Mouse (Mus musculus): Measurements from ENCODE around the gene Myh3. TPM values are rescaled to one million over a fixed set of nuclear protein-coding genes. Genes with fewer than 3 reads are reported as not detected.
A peak's percentile ranks its signal among the peaks of the same experiment; 100 is the strongest.

Myh3 gene
- polyA plus RNA-seq, 1 experiment = 1.4 TPM

DNA sequence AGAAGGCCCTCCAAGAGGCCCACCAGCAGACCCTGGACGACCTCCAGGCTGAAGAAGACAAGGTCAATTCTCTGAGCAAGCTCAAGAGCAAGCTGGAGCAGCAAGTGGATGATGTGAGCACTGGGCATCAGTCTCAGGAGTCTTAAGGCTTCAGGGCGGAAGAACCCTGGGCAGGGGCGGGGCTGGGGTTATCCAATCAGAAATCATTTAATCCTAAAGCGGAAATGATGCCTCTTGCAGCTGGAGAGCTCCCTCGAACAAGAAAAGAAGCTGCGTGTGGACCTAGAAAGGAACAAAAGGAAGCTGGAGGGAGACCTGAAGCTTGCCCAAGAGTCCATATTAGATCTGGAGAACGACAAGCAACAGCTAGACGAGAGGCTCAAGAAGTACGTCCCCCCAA is 15.1 kb downstream of the Myh3 start:
- TF ChIP-seq POLR2A (IDR thresholded peaks at IDR 0.05; ENCODE audit: borderline replicate concordance, extremely low read depth, insufficient read depth, insufficient read length, poor library complexity, severe bottlenecking) = no peak
- TF ChIP-seq CTCF (IDR thresholded peaks at IDR 0.05; ENCODE audit: borderline replicate concordance, extremely low read depth, insufficient read depth, insufficient read length) = no peak
- no peak for DNase-seq (ENCODE audit: low read depth)

DNA sequence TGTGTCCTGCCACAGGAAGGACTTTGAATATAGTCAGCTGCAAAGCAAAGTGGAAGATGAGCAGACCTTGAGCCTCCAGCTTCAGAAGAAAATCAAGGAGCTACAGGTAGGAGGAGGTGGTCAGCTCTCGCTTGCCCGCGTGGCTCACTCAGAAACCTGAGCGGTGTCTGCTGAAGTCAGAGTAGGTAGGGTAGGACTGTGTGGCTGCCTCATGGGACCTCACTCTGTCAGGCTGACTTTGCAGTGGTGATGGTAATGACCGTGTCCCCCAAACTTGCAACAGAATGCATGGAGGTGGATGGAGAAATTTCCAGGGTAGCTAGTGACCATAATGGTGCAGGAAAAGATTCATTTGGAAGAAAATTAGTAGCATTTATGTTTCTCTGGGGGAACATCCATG is 15.6 kb downstream of the Myh3 start:
- TF ChIP-seq CTCF (IDR thresholded peaks at IDR 0.05; ENCODE audit: borderline replicate concordance, extremely low read depth, insufficient read depth, insufficient read length) = no peak
- TF ChIP-seq POLR2A (IDR thresholded peaks at IDR 0.05; ENCODE audit: borderline replicate concordance, extremely low read depth, insufficient read depth, insufficient read length, poor library complexity, severe bottlenecking) = no peak
- DNase-seq (ENCODE audit: low read depth) = no peak

DNA sequence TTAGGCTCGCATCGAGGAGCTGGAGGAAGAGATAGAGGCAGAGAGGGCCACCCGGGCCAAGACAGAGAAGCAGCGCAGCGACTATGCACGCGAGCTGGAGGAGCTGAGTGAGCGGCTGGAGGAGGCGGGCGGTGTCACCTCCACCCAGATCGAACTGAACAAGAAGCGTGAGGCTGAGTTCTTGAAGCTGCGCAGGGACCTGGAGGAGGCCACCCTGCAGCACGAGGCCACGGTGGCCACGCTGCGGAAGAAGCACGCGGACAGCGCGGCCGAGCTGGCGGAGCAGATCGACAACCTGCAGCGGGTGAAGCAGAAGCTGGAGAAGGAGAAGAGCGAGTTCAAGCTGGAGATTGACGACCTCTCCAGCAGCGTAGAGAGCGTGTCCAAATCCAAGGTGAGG is 16.4 kb downstream of the Myh3 start:
- TF ChIP-seq CTCF (IDR thresholded peaks at IDR 0.05; ENCODE audit: borderline replicate concordance, extremely low read depth, insufficient read depth, insufficient read length) (no peak), POLR2A (IDR thresholded peaks at IDR 0.05; ENCODE audit: borderline replicate concordance, extremely low read depth, insufficient read depth, insufficient read length, poor library complexity, severe bottlenecking) (no peak)
- DNase-seq (ENCODE audit: low read depth) = no peak

DNA sequence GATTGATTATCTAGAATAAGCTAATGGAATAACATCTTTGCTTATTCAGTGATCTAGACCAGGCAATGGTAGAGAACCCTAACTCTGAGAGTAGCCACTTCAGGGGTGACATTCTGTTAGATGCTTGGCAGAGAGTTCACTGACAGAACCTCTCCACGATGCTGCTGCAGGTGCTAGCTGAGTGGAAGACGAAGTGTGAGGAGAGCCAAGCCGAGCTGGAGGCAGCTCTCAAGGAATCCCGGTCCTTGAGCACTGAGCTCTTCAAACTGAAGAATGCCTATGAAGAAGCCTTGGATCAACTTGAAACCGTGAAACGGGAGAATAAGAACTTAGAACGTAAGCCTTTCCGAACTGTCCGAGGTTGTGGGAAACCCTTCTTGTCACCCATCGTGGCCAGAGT is 19.6 kb downstream of the Myh3 start:
- TF ChIP-seq CTCF (IDR thresholded peaks at IDR 0.05; ENCODE audit: borderline replicate concordance, extremely low read depth, insufficient read depth, insufficient read length) (no peak), POLR2A (IDR thresholded peaks at IDR 0.05; ENCODE audit: borderline replicate concordance, extremely low read depth, insufficient read depth, insufficient read length, poor library complexity, severe bottlenecking) (no peak)
- DNase-seq (ENCODE audit: low read depth) = no peak

DNA sequence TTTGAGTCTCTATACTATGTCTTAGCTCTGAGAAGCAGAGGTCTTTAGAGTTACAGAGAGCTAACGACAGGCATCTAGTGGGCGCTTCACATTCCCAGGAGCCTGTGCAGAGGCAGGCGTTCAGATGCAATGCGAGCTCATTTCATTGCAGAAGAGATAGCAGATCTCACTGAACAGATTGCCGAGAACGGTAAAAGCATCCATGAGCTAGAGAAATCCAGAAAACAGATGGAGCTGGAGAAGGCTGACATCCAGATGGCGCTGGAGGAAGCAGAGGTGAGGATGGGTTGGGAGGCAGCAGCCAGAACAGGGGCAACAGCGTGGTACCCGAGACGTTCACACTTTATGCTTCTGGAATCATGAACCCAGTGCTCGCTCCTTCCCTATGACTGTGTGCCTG is 20.3 kb downstream of the Myh3 start:
- TF ChIP-seq CTCF (IDR thresholded peaks at IDR 0.05; ENCODE audit: borderline replicate concordance, extremely low read depth, insufficient read depth, insufficient read length) (no peak), POLR2A (IDR thresholded peaks at IDR 0.05; ENCODE audit: borderline replicate concordance, extremely low read depth, insufficient read depth, insufficient read length, poor library complexity, severe bottlenecking) (no peak)
- peak; percentile 27 for DNase-seq (ENCODE audit: low read depth)

DNA sequence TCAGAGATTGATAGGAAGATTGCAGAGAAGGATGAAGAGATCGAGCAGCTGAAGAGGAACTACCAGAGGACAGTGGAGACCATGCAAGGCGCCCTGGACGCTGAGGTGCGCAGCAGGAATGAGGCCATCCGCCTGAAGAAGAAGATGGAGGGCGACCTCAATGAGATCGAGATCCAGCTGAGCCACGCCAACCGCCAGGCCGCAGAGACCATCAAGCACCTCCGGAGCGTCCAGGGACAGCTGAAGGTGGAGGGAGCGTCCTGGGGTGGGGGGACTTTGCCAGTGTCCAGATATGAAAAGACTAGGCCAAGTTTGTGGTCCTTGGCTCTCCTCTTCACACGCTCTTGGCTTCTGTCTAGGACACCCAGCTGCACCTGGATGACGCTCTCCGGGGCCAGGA is 21.1 kb downstream of the Myh3 start:
- TF ChIP-seq CTCF (IDR thresholded peaks at IDR 0.05; ENCODE audit: borderline replicate concordance, extremely low read depth, insufficient read depth, insufficient read length) (no peak), POLR2A (IDR thresholded peaks at IDR 0.05; ENCODE audit: borderline replicate concordance, extremely low read depth, insufficient read depth, insufficient read length, poor library complexity, severe bottlenecking) (no peak)
- no peak for DNase-seq (ENCODE audit: low read depth)

DNA sequence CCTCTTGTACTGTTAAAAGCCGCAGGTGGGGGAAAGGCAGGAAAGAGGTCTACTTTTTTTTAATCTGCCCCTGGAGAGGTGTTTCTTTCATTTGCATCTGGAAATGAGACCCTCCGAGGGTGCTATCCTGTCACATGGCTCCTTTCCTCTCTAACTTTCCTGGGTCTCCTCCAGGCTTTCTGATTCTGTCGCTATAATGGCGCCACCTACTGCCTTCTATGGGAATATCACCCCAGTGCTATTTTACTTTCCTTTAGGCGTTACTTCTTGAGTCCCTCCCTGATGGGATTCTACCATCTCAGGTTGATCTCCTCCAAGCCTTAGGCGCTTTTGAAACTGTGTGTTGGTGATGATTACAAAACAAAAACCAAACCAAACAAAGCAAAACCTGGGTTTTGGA is 22.1 kb downstream of the Myh3 start:
- no peak for DNase-seq (ENCODE audit: low read depth)
- TF ChIP-seq POLR2A (IDR thresholded peaks at IDR 0.05; ENCODE audit: borderline replicate concordance, extremely low read depth, insufficient read depth, insufficient read length, poor library complexity, severe bottlenecking) = no peak
- peak; percentile 62; the same call in 1 of the 2 replicates for TF ChIP-seq CTCF (IDR thresholded peaks at IDR 0.05; ENCODE audit: borderline replicate concordance, extremely low read depth, insufficient read depth, insufficient read length)

DNA sequence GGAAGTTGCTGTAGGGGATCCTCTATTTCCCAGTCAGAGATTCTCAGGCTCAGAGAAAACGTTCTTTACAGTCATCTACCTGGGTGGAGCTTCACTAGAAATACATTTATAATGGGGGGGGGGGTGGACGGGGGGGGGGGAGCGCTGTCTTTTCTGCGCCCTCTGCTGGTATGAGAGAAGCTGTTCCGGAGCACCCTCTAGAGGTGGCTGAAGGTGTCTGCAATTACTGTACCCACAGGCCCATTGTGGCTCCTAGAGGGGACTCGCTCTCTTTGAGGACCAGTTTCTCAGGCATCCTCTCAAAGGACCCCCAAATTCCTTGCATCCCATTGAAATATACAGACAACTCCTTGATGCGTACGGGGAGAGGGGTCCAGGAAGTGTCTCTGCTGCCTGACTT is 23.6 kb downstream of the Myh3 start:
- no peak for DNase-seq (ENCODE audit: low read depth)
- TF ChIP-seq POLR2A (IDR thresholded peaks at IDR 0.05; ENCODE audit: borderline replicate concordance, extremely low read depth, insufficient read depth, insufficient read length, poor library complexity, severe bottlenecking) (no peak), CTCF (IDR thresholded peaks at IDR 0.05; ENCODE audit: borderline replicate concordance, extremely low read depth, insufficient read depth, insufficient read length) (peak; percentile 70)

DNA sequence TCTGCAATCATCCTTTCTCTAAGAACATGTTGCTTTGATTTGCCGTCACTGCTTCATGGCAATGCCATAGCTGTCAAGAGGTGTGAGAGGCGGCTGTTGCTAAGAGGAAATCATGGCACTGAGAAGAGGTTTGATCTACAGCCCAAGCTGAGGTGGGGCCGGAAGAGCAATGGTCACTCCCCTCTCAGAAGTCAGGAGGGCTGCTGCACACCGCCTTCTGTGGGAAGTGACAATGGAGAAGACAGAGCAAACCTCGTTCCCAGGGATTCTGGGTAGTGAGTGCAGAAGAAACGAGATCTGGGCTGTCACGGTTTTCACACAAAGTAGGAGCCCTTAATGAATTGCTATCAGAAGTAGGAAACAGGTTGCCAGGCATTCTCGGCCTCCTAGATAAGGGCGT is 25.2 kb downstream of the Myh3 start:
- no peak for DNase-seq (ENCODE audit: low read depth)
- TF ChIP-seq POLR2A (IDR thresholded peaks at IDR 0.05; ENCODE audit: borderline replicate concordance, extremely low read depth, insufficient read depth, insufficient read length, poor library complexity, severe bottlenecking) = no peak
- TF ChIP-seq CTCF (IDR thresholded peaks at IDR 0.05; ENCODE audit: borderline replicate concordance, extremely low read depth, insufficient read depth, insufficient read length) = no peak

DNA sequence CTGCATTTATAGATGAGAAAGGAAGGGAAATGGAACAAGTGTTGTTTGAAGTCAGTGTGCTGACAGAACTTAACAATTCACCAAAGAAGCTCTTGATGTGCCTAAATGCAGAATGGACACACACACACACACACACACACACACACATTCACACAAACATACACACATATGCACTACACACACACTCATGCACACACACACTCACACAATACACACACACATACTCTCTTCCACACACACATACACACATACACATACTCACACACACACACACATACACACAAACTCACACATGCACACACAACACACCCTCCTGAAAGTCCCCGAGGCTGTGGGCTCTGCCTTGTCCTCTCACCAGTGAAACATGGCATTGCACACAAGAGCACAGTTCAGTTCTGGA is 26.1 kb downstream of the Myh3 start:
- TF ChIP-seq POLR2A (IDR thresholded peaks at IDR 0.05; ENCODE audit: borderline replicate concordance, extremely low read depth, insufficient read depth, insufficient read length, poor library complexity, severe bottlenecking) = no peak
- no peak for DNase-seq (ENCODE audit: low read depth)

DNA sequence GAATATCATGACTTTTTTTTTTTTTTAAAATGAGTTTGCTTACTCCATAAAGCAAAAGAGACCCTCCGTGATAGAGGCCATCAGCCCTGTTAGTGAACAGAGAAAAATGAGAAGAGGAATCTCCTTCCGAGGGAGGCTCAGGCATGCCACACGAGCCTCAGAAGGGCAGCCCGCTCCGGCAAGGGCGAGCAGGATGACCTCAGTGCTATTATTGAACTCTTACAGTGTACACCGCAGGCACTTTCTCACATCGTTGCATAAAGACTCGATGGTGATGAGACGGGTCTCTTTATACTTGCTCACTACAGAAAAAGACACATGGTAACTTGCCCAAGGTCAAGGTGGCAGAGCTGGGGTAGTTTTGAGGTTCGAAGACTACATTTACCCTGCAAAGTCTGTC is 26.6 kb downstream of the Myh3 start:
- no peak for DNase-seq (ENCODE audit: low read depth)
- TF ChIP-seq POLR2A (IDR thresholded peaks at IDR 0.05; ENCODE audit: borderline replicate concordance, extremely low read depth, insufficient read depth, insufficient read length, poor library complexity, severe bottlenecking) (no peak), CTCF (IDR thresholded peaks at IDR 0.05; ENCODE audit: borderline replicate concordance, extremely low read depth, insufficient read depth, insufficient read length) (no peak)

DNA sequence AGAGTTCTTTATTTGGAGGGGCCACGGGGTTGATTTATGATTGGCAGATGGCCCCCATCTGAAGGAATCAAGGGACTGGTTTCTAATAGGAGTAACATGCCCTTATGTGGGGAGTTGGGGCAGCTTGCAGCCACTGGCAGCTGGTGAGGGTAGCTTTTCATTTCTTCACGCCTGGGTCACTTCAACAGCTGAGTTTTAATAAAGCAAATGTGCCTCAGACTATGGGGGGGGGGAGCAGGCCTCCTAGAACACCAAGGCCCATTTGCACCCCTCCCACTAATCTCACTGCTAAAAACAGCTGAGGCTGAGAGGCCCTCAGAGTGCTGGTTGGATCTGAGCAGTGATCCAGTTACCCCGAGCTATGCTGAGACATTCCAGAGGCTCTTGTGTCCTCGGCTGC is 27.6 kb downstream of the Myh3 start:
- DNase-seq (ENCODE audit: low read depth) = peak; percentile 35
- TF ChIP-seq CTCF (IDR thresholded peaks at IDR 0.05; ENCODE audit: borderline replicate concordance, extremely low read depth, insufficient read depth, insufficient read length) = no peak
- no peak for TF ChIP-seq POLR2A (IDR thresholded peaks at IDR 0.05; ENCODE audit: borderline replicate concordance, extremely low read depth, insufficient read depth, insufficient read length, poor library complexity, severe bottlenecking)

DNA sequence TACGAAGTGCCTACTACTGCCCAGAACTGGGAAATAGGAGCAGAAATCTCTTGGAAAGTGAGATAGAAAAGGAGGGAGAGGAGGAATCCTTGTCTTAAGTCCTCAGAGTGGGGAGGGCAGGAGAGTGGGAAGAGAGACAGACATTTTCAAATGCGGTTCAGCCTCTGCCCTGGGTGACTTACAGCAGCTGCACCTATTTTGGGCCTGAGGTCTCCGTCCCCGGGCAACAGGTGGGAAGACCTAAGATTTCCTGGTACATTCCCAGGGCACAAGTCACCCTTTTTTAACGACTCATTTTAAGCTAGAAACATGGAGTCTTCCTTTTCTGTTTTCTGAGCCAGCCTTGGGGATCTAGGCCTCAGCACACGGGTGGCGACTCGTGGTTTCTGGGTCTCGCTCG is 28.9 kb downstream of the Myh3 start:
- DNase-seq (ENCODE audit: low read depth) = no peak
- TF ChIP-seq POLR2A (IDR thresholded peaks at IDR 0.05; ENCODE audit: borderline replicate concordance, extremely low read depth, insufficient read depth, insufficient read length, poor library complexity, severe bottlenecking) (no peak), CTCF (IDR thresholded peaks at IDR 0.05; ENCODE audit: borderline replicate concordance, extremely low read depth, insufficient read depth, insufficient read length) (no peak)
